In the genomic region with DNA sequence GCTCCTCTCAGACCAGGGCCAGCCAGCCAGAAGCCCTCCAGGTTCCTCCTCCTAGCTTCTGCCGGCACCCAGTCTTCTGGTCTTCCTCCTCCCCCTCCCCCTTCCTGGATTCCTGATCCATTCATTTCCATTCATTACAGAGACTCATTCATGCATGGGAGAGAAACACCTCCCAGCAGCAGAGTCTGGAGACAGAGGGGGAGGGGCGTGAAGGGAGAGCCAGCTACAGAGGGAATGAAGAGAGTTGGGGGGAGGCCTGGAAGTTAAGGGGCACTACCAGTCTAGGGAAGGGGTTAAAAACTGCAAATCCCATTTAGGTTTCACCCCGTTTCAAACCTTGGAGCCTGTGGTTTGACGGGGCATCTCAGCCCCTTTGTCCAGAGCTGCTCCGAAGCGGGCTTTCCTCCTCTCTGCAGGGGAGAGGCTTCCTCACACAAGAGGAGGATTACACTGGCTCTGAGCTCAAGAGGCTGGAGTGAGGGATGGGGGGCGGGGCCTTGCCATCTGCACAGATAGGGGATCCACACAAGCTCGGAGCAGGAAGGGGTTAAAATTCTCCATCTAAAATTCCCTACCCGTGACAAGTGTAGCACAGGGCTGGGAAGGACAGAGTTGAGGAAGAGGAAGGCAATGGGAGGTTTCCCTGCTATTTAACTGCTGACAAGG, we compare ENCODE assay signal across 10 mouse cellular contexts. TPM values are rescaled to one million over a fixed set of nuclear protein-coding genes. Genes with fewer than 3 reads are reported as not detected.
DNase-seq lines count a peak whose midpoint lies in the region; ATAC-seq and TF ChIP-seq lines count a peak whose summit lies in the region.
"Had no signal": no experiment of that assay in that cellular context is flagged by ENCODE, and none has a peak within 500 bp of the region (broad histone marks: within the 10 kb centered on the region; RNA-seq: fewer than 3 reads in every experiment).

No protein-coding gene starts in this region.

- peak overlapping the region; percentile 96 for H3K27ac ChIP-seq in hindbrain, postnatal 0 days
- peak overlapping the region; percentile 100 for H3K27ac ChIP-seq in midbrain, embryonic 11.5 days (ENCODE audit: low read depth, low read length)
- H3K27ac ChIP-seq: macrophage had no signal

- H3K4me1 ChIP-seq in hindbrain, postnatal 0 days (ENCODE audit: insufficient read depth, low read length): peaks cover 37% of the 10 kb centered on the region
- H3K4me1 ChIP-seq in midbrain, embryonic 11.5 days (ENCODE audit: control insufficient read depth, insufficient read depth, low read length): peaks cover 54% of the 10 kb centered on the region

- 2% methylated on average over 9 of the region's 9 CpGs for WGBS in hindbrain, postnatal 0 days
- 2% methylated on average over 9 of the region's 9 CpGs for WGBS in midbrain, embryonic 11.5 days

- no peak for ATAC-seq in cerebellum, adult (ENCODE audit: insufficient number of reproducible peaks, low FRiP score, low TSS enrichment)
- ATAC-seq in hindbrain, postnatal 0 days: peak; percentile 82
- peak; percentile 89 for ATAC-seq in midbrain, embryonic 11.5 days (ENCODE audit: low FRiP score)

- no peaks in the 10 kb centered on the region for H3K9me3 ChIP-seq in hindbrain, postnatal 0 days (ENCODE audit: low read length)
- H3K9me3 ChIP-seq in midbrain, embryonic 11.5 days (ENCODE audit: control insufficient read depth, low read length): no peaks in the 10 kb centered on the region

- peak overlapping the region; percentile 46 for H3K9ac ChIP-seq in hindbrain, postnatal 0 days (replicated peaks; ENCODE audit: low read length)
- H3K9ac ChIP-seq in midbrain, embryonic 11.5 days (ENCODE audit: low read length): peak overlapping the region; percentile 73

- no peak for TF ChIP-seq CTCF in hindbrain, postnatal 0 days (IDR thresholded peaks at IDR 0.05; ENCODE audit: low read depth)

- peak overlapping the region; percentile 26 for H3K4me3 ChIP-seq in hindbrain, postnatal 0 days (ENCODE audit: low read length)
- H3K4me3 ChIP-seq in midbrain, embryonic 11.5 days (ENCODE audit: low read depth, low read length): peak overlapping the region; percentile 41

- H3K36me3 ChIP-seq in hindbrain, postnatal 0 days (ENCODE audit: insufficient read depth, low read length): peaks cover 15% of the 10 kb centered on the region
- peaks cover 29% of the 10 kb centered on the region for H3K36me3 ChIP-seq in midbrain, embryonic 11.5 days (ENCODE audit: control insufficient read depth, insufficient read depth, low read length)

- H3K4me2 ChIP-seq in hindbrain, postnatal 0 days (ENCODE audit: low read depth, low read length): peak overlapping the region; percentile 55
- peak overlapping the region; percentile 85 for H3K4me2 ChIP-seq in midbrain, embryonic 11.5 days

- DNase-seq in cerebellum, adult 11 months: peak; percentile 60
- DNase-seq in thymus, postnatal 4 days: peak; percentile 48
- no peak for DNase-seq in thymus, postnatal 14 days
- DNase-seq in hindbrain, postnatal 0 days (ENCODE audit: low spot score): peak; percentile 93
- DNase-seq in midbrain, embryonic 11.5 days (ENCODE audit: low spot score, missing footprints): peak; percentile 99
- DNase-seq in urinary bladder, postnatal 25 days (ENCODE audit: low spot score): no peak
- DNase-seq in adrenal gland, postnatal 10 days: no peak

- H3K27me3 ChIP-seq in hindbrain, postnatal 0 days (ENCODE audit: insufficient read depth, low read length): no peaks in the 10 kb centered on the region
- H3K27me3 ChIP-seq in midbrain, embryonic 11.5 days (ENCODE audit: control insufficient read depth, insufficient read depth, low read length): no peaks in the 10 kb centered on the region

RNA-seq across cellular contexts. Expression of gene Tmem253, which starts 4.9 kb away (rescaled TPM):
- total RNA-seq in hindbrain, postnatal 0 days (2014; rRNA removed): not detected in 2 replicates
- 0.51 and 0.53 TPM in 2 replicates for polyA plus RNA-seq in hindbrain, postnatal 0 days (2015; fragmentation: Nextera tagmentation; extraction: Ambion mirVana)
- polyA plus RNA-seq in midbrain, embryonic 11.5 days (2014; fragmentation: Nextera tagmentation; extraction: Ambion mirVana): 1.0 and 1.5 TPM in 2 replicates
- 1 to 10 TPM; 4.8 to 7.0 TPM for total RNA-seq in adrenal gland, postnatal 10 days (2021)
- total RNA-seq: common myeloid progenitor, adult 5-6 weeks had no signal

RNA-seq across cellular contexts. Expression of gene Zfp219, which starts 10.0 kb away (rescaled TPM):
- total RNA-seq in hindbrain, postnatal 0 days (2014; rRNA removed): 91.7 and 98.7 TPM in 2 replicates
- 25.8 and 31.0 TPM in 2 replicates for polyA plus RNA-seq in hindbrain, postnatal 0 days (2015; fragmentation: Nextera tagmentation; extraction: Ambion mirVana)
- 91.9 and 110 TPM in 2 replicates for polyA plus RNA-seq in midbrain, embryonic 11.5 days (2014; fragmentation: Nextera tagmentation; extraction: Ambion mirVana)
- 10 to 100 TPM; 54.6 to 59.2 TPM for total RNA-seq in adrenal gland, postnatal 10 days (2021)

RNA-seq across cellular contexts. Expression of gene Arhgef40, which starts 26.1 kb away (rescaled TPM):
- 113 and 124 TPM in 2 replicates for total RNA-seq in hindbrain, postnatal 0 days (2014; rRNA removed)
- polyA plus RNA-seq in hindbrain, postnatal 0 days (2015; fragmentation: Nextera tagmentation; extraction: Ambion mirVana): 56.4 and 61.8 TPM in 2 replicates
- polyA plus RNA-seq in midbrain, embryonic 11.5 days (2014; fragmentation: Nextera tagmentation; extraction: Ambion mirVana): 50.4 and 52.8 TPM in 2 replicates
- 10 to 100 TPM; 60.8 to 78.7 TPM for total RNA-seq in adrenal gland, postnatal 10 days (2021)

RNA-seq across cellular contexts. Expression of gene Olfr221, which starts 31.7 kb away (rescaled TPM):
- not detected in 2 replicates for total RNA-seq in hindbrain, postnatal 0 days (2014; rRNA removed)
- not detected in 2 replicates for polyA plus RNA-seq in hindbrain, postnatal 0 days (2015; fragmentation: Nextera tagmentation; extraction: Ambion mirVana)
- not detected in 2 replicates for polyA plus RNA-seq in midbrain, embryonic 11.5 days (2014; fragmentation: Nextera tagmentation; extraction: Ambion mirVana)
- not detected for total RNA-seq in adrenal gland, postnatal 10 days (2021)
- total RNA-seq: common myeloid progenitor, adult 5-6 weeks had no signal
- polyA plus RNA-seq: macrophage had no signal

Comparison
In these comparisons a context has a peak if more than half of its experiments do, and no peak if none do; other contexts are left out.
1. DNase-seq: peak in cerebellum, adult 11 months (single experiment), thymus, postnatal 4 days (single experiment), hindbrain, postnatal 0 days (single experiment) and midbrain, embryonic 11.5 days (single experiment); none in thymus, postnatal 14 days (single experiment), urinary bladder, postnatal 25 days (single experiment) and adrenal gland, postnatal 10 days (single experiment).